Mouse (Mus musculus) right cerebral cortex, adult 18-20 months (tissue): ENCODE measurements around the gene Serpini2.
"Not testable (repeated sequence)": the region's sequence is repeated elsewhere in the genome, so short reads cannot be mapped to it uniquely, and the experiment has no call there.

Experiments
- DNase-seq: peaks from one replicate; pipeline ENCODE4 v3.0.0; 2022; ENCODE audit warnings: mixed read lengths

Gene Serpini2

GRCm38 (mm10) chr3:75269978-75270377 lies at the start of gene Serpini2:
Gene Serpini2 (minus strand): TSS chr3:75270078.
- no peak for DNase-seq

GRCm38 (mm10) chr3:75308861-75309260 lies 39.0 kb upstream of the Serpini2 start:
- DNase-seq: no peak

- DNase-seq: no peak
Measured at GRCm38 (mm10) chr3:75308228-75308627, 38.4 kb upstream of the Serpini2 start.

- DNase-seq: no peak
Measured at GRCm38 (mm10) chr3:75305584-75305983, 35.7 kb upstream of the Serpini2 start.

- DNase-seq: no peak
Measured at GRCm38 (mm10) chr3:75304621-75305020, 34.7 kb upstream of the Serpini2 start.

- DNase-seq: no peak
Measured at GRCm38 (mm10) chr3:75301072-75301471, 31.2 kb upstream of the Serpini2 start.

- DNase-seq: not testable (repeated sequence)
Measured at GRCm38 (mm10) chr3:75299464-75299863, 29.6 kb upstream of the Serpini2 start.

GRCm38 (mm10) chr3:75297758-75298111 lies 27.9 kb upstream of the Serpini2 start:
- DNase-seq: no peak

GRCm38 (mm10) chr3:75297026-75297757 lies 27.3 kb upstream of the Serpini2 start:
- DNase-seq: no peak

- DNase-seq: no peak
Measured at GRCm38 (mm10) chr3:75293243-75293642, 23.4 kb upstream of the Serpini2 start.

GRCm38 (mm10) chr3:75277455-75277854 lies 7.6 kb upstream of the Serpini2 start:
- DNase-seq: no peak

- DNase-seq: no peak
Measured at GRCm38 (mm10) chr3:75276522-75276921, 6.6 kb upstream of the Serpini2 start.

- no peak for DNase-seq
Measured at GRCm38 (mm10) chr3:75275127-75275526, 5.2 kb upstream of the Serpini2 start.

GRCm38 (mm10) chr3:75259356-75259755 lies 10.5 kb downstream of the Serpini2 start:
- DNase-seq: peak; percentile 4

GRCm38 (mm10) chr3:75219694-75220093 lies 50.2 kb downstream of the Serpini2 start:
- no peak for DNase-seq

- DNase-seq: peak; percentile 57
Measured at GRCm38 (mm10) chr3:75219211-75219610, 50.7 kb downstream of the Serpini2 start.

GRCm38 (mm10) chr3:75202808-75203503 lies 66.9 kb downstream of the Serpini2 start:
- DNase-seq: peak; percentile 52
